Mouse (Mus musculus): ENCODE measurements around the gene Pef1. TPM values are rescaled to one million over a fixed set of nuclear protein-coding genes. Genes with fewer than 3 reads are reported as not detected.

Pef1 gene
- polyA plus RNA-seq, 1 experiment from 2014 or later: 68.8 TPM

- Histone ChIP-seq H3K36me3 (ENCODE audit: control insufficient read depth, insufficient read depth, low read length) (0 out of 2 replicates have a peak, but pooled peaks cover 3% of the 10 kb centered on the region), H3K27ac (replicated peaks; ENCODE audit: low read depth, low read length) (peak overlapping the region; percentile 68), H3K9me3 (ENCODE audit: control insufficient read depth, low read length) (no peaks in the 10 kb centered on the region), H3K4me3 (replicated peaks; ENCODE audit: low read depth, low read length) (peak overlapping the region; percentile 79), H3K9ac (replicated peaks; ENCODE audit: low read length) (peak overlapping the region; percentile 61), H3K4me2 (ENCODE audit: low read length) (peak overlapping the region; percentile 64), H3K4me1 (ENCODE audit: control insufficient read depth, insufficient read depth, low read length) (peaks cover 13% of the 10 kb centered on the region), H3K27me3 (ENCODE audit: control insufficient read depth, insufficient read depth, low read length) (0 out of 2 replicates have a peak, but pooled peaks cover 3% of the 10 kb centered on the region)
- ATAC-seq (ENCODE audit: low FRiP score, low TSS enrichment) (peak; percentile 97), DNase-seq (peak; percentile 100)
- WGBS: under 1% methylated on average over 39 of the region's 39 CpGs
Measured at GRCm38 (mm10) chr4:130107444-130108131, 5.2 kb downstream of the Pef1 start.

GRCm38 (mm10) chr4:130108929-130109328 is 6.6 kb downstream of the Pef1 start:
- Histone ChIP-seq H3K27me3 (ENCODE audit: control insufficient read depth, insufficient read depth, low read length) (0 out of 2 replicates have a peak, but pooled peaks cover 3% of the 10 kb centered on the region), H3K4me2 (ENCODE audit: low read length) (no peak overlapping the region), H3K4me1 (ENCODE audit: control insufficient read depth, insufficient read depth, low read length) (peaks cover 13% of the 10 kb centered on the region), H3K4me3 (replicated peaks; ENCODE audit: low read depth, low read length) (no peak overlapping the region), H3K9me3 (ENCODE audit: control insufficient read depth, low read length) (no peaks in the 10 kb centered on the region), H3K27ac (replicated peaks; ENCODE audit: low read depth, low read length) (no peak overlapping the region), H3K9ac (replicated peaks; ENCODE audit: low read length) (no peak overlapping the region), H3K36me3 (ENCODE audit: control insufficient read depth, insufficient read depth, low read length) (0 out of 2 replicates have a peak, but pooled peaks cover 3% of the 10 kb centered on the region)
- 95% methylated on average over 3 of the region's 3 CpGs for WGBS
- no peak for DNase-seq
- no peak for ATAC-seq (ENCODE audit: low FRiP score, low TSS enrichment)

- peaks cover 13% of the 10 kb centered on the region for H3K4me1 ChIP-seq (ENCODE audit: control insufficient read depth, insufficient read depth, low read length)
- H3K4me3 ChIP-seq (replicated peaks; ENCODE audit: low read depth, low read length): no peak overlapping the region
- no peak overlapping the region for H3K4me2 ChIP-seq (ENCODE audit: low read length)
- WGBS: 94% methylated on average over 9 of the region's 9 CpGs
- H3K36me3 ChIP-seq (ENCODE audit: control insufficient read depth, insufficient read depth, low read length): 0 out of 2 replicates have a peak, but pooled peaks cover 3% of the 10 kb centered on the region
- ATAC-seq (ENCODE audit: low FRiP score, low TSS enrichment) (no peak), DNase-seq (no peak)
- no peaks in the 10 kb centered on the region for H3K9me3 ChIP-seq (ENCODE audit: control insufficient read depth, low read length)
- H3K9ac ChIP-seq (replicated peaks; ENCODE audit: low read length): no peak overlapping the region
- H3K27ac ChIP-seq (replicated peaks; ENCODE audit: low read depth, low read length): no peak overlapping the region
- 0 out of 2 replicates have a peak, but pooled peaks cover 3% of the 10 kb centered on the region for H3K27me3 ChIP-seq (ENCODE audit: control insufficient read depth, insufficient read depth, low read length)
Measured at GRCm38 (mm10) chr4:130109666-130110065, 7.3 kb downstream of the Pef1 start.

DNA sequence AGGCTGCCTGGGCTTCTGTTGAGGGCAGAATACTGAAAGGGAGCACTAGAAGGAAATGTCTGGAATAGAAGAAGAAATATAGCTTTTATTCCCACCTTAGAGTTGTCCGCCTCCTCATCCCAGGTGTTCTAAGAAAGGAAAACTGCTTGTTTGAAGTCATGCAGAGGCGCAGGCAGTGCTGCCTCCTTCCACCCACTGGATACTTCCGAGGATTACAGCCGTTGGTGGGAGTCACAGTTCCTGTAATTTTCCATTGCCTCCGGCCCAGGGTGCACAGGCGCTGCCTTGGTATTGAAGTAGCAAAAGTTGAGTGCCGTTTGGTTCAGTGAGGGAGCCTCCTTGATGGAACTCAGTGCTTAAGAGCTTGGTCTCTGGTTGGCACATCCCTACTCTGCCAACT is 7.7 kb downstream of the Pef1 start:
- DNase-seq (no peak), ATAC-seq (ENCODE audit: low FRiP score, low TSS enrichment) (no peak)
- Histone ChIP-seq H3K27me3 (ENCODE audit: control insufficient read depth, insufficient read depth, low read length) (0 out of 2 replicates have a peak, but pooled peaks cover 3% of the 10 kb centered on the region), H3K9me3 (ENCODE audit: control insufficient read depth, low read length) (no peaks in the 10 kb centered on the region), H3K36me3 (ENCODE audit: control insufficient read depth, insufficient read depth, low read length) (0 out of 2 replicates have a peak, but pooled peaks cover 3% of the 10 kb centered on the region), H3K4me2 (ENCODE audit: low read length) (no peak overlapping the region), H3K4me1 (ENCODE audit: control insufficient read depth, insufficient read depth, low read length) (peaks cover 13% of the 10 kb centered on the region), H3K27ac (replicated peaks; ENCODE audit: low read depth, low read length) (no peak overlapping the region), H3K9ac (replicated peaks; ENCODE audit: low read length) (no peak overlapping the region), H3K4me3 (replicated peaks; ENCODE audit: low read depth, low read length) (no peak overlapping the region)
- 92% methylated on average over 7 of the region's 7 CpGs for whole genome bisulfite sequencing

DNA sequence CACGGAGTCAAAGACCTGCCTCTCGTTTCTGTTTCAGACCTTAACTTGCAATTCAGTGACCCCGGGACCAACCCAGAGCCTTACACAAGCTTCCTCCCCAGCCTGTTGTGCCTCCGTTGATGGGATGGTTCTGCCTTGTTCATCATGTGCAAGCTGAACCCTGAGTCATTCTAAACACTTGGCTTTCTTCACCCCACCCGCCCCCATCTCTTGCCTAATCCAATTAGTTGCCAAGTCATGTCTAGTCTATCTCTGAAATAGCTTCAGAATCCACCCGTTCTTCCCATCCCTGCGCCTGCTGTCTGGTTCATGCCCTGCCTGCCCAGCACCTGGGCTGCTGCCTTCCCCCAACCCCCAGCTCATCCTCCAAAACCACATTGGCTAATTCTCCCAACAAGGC is 9.9 kb downstream of the Pef1 start:
- Histone ChIP-seq H3K27me3 (ENCODE audit: control insufficient read depth, insufficient read depth, low read length) (no peaks in the 10 kb centered on the region), H3K4me3 (replicated peaks; ENCODE audit: low read depth, low read length) (no peak overlapping the region), H3K4me1 (ENCODE audit: control insufficient read depth, insufficient read depth, low read length) (peaks cover 10% of the 10 kb centered on the region), H3K4me2 (ENCODE audit: low read length) (no peak overlapping the region), H3K9me3 (ENCODE audit: control insufficient read depth, low read length) (no peaks in the 10 kb centered on the region), H3K36me3 (ENCODE audit: control insufficient read depth, insufficient read depth, low read length) (peaks cover 7% of the 10 kb centered on the region; the same call in 1 of the 2 replicates), H3K27ac (replicated peaks; ENCODE audit: low read depth, low read length) (no peak overlapping the region), H3K9ac (replicated peaks; ENCODE audit: low read length) (no peak overlapping the region)
- ATAC-seq (ENCODE audit: low FRiP score, low TSS enrichment): no peak
- DNase-seq: no peak
- WGBS: 83% methylated on average over 7 of the region's 7 CpGs

DNA sequence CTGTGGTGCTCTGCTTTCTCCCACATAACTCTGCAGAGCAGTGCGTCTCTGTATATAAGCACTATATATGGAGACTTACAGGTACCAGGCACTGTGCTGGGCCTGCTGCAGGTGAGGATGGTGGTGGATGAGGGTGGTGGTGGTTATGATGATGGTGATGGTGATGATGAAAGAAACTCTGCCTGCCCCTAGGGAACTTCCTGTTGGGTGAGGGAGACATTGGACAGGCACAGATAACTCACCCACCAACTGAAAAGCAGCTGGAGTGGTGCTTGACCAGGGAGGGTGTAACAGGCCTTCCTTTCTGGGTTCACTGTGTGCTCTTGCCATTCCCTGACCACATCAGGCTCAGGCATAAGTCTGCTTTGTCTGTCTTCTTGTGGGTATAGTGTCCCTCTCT is 10.4 kb downstream of the Pef1 start:
- H3K9ac ChIP-seq (replicated peaks; ENCODE audit: low read length): no peak overlapping the region
- WGBS: 98% methylated on average over 1 of the region's 1 CpGs
- H3K4me3 ChIP-seq (replicated peaks; ENCODE audit: low read depth, low read length): no peak overlapping the region
- H3K27me3 ChIP-seq (ENCODE audit: control insufficient read depth, insufficient read depth, low read length): no peaks in the 10 kb centered on the region
- peaks cover 10% of the 10 kb centered on the region for H3K4me1 ChIP-seq (ENCODE audit: control insufficient read depth, insufficient read depth, low read length)
- no peaks in the 10 kb centered on the region for H3K9me3 ChIP-seq (ENCODE audit: control insufficient read depth, low read length)
- peaks cover 7% of the 10 kb centered on the region; the same call in 1 of the 2 replicates for H3K36me3 ChIP-seq (ENCODE audit: control insufficient read depth, insufficient read depth, low read length)
- no peak overlapping the region for H3K27ac ChIP-seq (replicated peaks; ENCODE audit: low read depth, low read length)
- no peak overlapping the region for H3K4me2 ChIP-seq (ENCODE audit: low read length)
- DNase-seq: no peak
- no peak for ATAC-seq (ENCODE audit: low FRiP score, low TSS enrichment)

- Histone ChIP-seq H3K27me3 (ENCODE audit: control insufficient read depth, insufficient read depth, low read length) (no peaks in the 10 kb centered on the region), H3K27ac (replicated peaks; ENCODE audit: low read depth, low read length) (no peak overlapping the region), H3K4me2 (ENCODE audit: low read length) (no peak overlapping the region), H3K36me3 (ENCODE audit: control insufficient read depth, insufficient read depth, low read length) (peaks cover 38% of the 10 kb centered on the region), H3K9ac (replicated peaks; ENCODE audit: low read length) (no peak overlapping the region), H3K4me1 (ENCODE audit: control insufficient read depth, insufficient read depth, low read length) (no peaks in the 10 kb centered on the region), H3K4me3 (replicated peaks; ENCODE audit: low read depth, low read length) (no peak overlapping the region), H3K9me3 (ENCODE audit: control insufficient read depth, low read length) (no peaks in the 10 kb centered on the region)
- DNase-seq (no peak), ATAC-seq (ENCODE audit: low FRiP score, low TSS enrichment) (no peak)
- WGBS: 70% methylated on average over 4 of the region's 4 CpGs
Measured at GRCm38 (mm10) chr4:130120752-130121151, 18.4 kb downstream of the Pef1 start.

DNA sequence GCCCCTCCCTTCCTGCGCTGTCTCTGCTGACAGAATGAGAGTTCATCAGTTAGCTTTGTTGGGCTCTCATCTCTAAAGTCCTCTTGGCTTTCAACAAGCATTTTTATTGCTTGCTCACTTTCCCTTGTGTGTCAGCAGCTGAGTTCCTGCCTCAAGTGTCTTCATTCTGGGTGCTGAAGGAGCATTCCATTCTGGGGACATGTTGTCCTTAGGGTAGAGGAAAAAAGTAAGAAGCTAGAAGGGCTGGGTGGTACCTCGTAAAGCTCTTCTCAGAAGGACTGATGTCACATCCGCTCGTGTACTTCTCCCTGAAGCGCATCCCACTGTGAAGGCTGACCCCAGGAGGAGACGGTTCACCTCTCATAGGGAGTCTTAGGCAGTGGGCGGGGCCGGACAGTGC is 19.2 kb downstream of the Pef1 start:
- DNase-seq: no peak
- no peak overlapping the region for H3K4me3 ChIP-seq (replicated peaks; ENCODE audit: low read depth, low read length)
- no peak for ATAC-seq (ENCODE audit: low FRiP score, low TSS enrichment)
- H3K9ac ChIP-seq (replicated peaks; ENCODE audit: low read length): no peak overlapping the region
- H3K4me1 ChIP-seq (ENCODE audit: control insufficient read depth, insufficient read depth, low read length): no peaks in the 10 kb centered on the region
- peaks cover 46% of the 10 kb centered on the region for H3K36me3 ChIP-seq (ENCODE audit: control insufficient read depth, insufficient read depth, low read length)
- WGBS: 65% methylated on average over 8 of the region's 8 CpGs
- H3K27me3 ChIP-seq (ENCODE audit: control insufficient read depth, insufficient read depth, low read length): no peaks in the 10 kb centered on the region
- H3K4me2 ChIP-seq (ENCODE audit: low read length): no peak overlapping the region
- H3K27ac ChIP-seq (replicated peaks; ENCODE audit: low read depth, low read length): no peak overlapping the region
- H3K9me3 ChIP-seq (ENCODE audit: control insufficient read depth, low read length): no peaks in the 10 kb centered on the region

GRCm38 (mm10) chr4:130123020-130123419 is 20.7 kb downstream of the Pef1 start:
- H3K27ac ChIP-seq (replicated peaks; ENCODE audit: low read depth, low read length): no peak overlapping the region
- H3K4me3 ChIP-seq (replicated peaks; ENCODE audit: low read depth, low read length): no peak overlapping the region
- H3K4me1 ChIP-seq (ENCODE audit: control insufficient read depth, insufficient read depth, low read length): no peaks in the 10 kb centered on the region
- H3K27me3 ChIP-seq (ENCODE audit: control insufficient read depth, insufficient read depth, low read length): no peaks in the 10 kb centered on the region
- no peaks in the 10 kb centered on the region for H3K9me3 ChIP-seq (ENCODE audit: control insufficient read depth, low read length)
- 82% methylated on average over 5 of the region's 5 CpGs for WGBS
- no peak overlapping the region for H3K4me2 ChIP-seq (ENCODE audit: low read length)
- ATAC-seq (ENCODE audit: low FRiP score, low TSS enrichment) (no peak), DNase-seq (no peak)
- H3K9ac ChIP-seq (replicated peaks; ENCODE audit: low read length): no peak overlapping the region
- peaks cover 59% of the 10 kb centered on the region for H3K36me3 ChIP-seq (ENCODE audit: control insufficient read depth, insufficient read depth, low read length)

All from midbrain, embryonic 14.5 days (tissue).